Mouse (Mus musculus) forebrain, embryonic 11.5 days (tissue): ENCODE results near the gene Larp6. TPM values are rescaled to one million over a fixed set of nuclear protein-coding genes. Genes with fewer than 3 reads are reported as not detected.
A peak's percentile ranks its signal among the peaks of the same experiment; 100 is the strongest.

Source experiments
- ATAC-seq: fragments of 200-750 bp; cut with Nextera tagmentation; replicated peaks from 2 replicates; pipeline ENCODE4 v1.8.0; 2017; ENCODE audit warnings: moderate TSS enrichment; ENCODE audit not compliant: low FRiP score
- DNase-seq: peaks from one replicate; pipeline ENCODE4 v3.0.0-alpha.2; 2017; ENCODE audit warnings: low spot score
- H3K27ac ChIP-seq: fragments of 300-500 bp; sonication (generic); 2 replicates; pipeline ENCODE4 v1.5.1; 2014; ENCODE audit warnings: low read depth, low read length
- H3K27me3 ChIP-seq: fragments of 300-500 bp; sonication (generic); 2 replicates; pipeline ENCODE4 v1.6.1; 2014; ENCODE audit warnings: mild to moderate bottlenecking, low read length, mixed read lengths; ENCODE audit not compliant: control insufficient read depth, insufficient read depth
- H3K36me3 ChIP-seq: fragments of 300-500 bp; sonication (generic); 2 replicates; pipeline ENCODE4 v1.6.1; 2014; ENCODE audit warnings: mild to moderate bottlenecking, low read length, moderate library complexity, mixed read lengths; ENCODE audit not compliant: control insufficient read depth, insufficient read depth
- H3K4me1 ChIP-seq: fragments of 300-500 bp; sonication (generic); replicated peaks from 2 replicates; pipeline ENCODE4 v1.6.1; 2014; ENCODE audit warnings: low read length, mixed read lengths; ENCODE audit not compliant: control insufficient read depth, insufficient read depth
- H3K4me2 ChIP-seq: fragments of 300-500 bp; sonication (generic); 2 replicates; pipeline ENCODE4 v1.6.1; 2014; ENCODE audit warnings: low read depth, mild to moderate bottlenecking, low read length, moderate library complexity, mixed read lengths; ENCODE audit not compliant: severe bottlenecking
- H3K4me3 ChIP-seq: fragments of 300-500 bp; sonication (generic); 2 replicates; pipeline ENCODE4 v1.5.1; 2014; ENCODE audit warnings: low read depth, low read length
- H3K9ac ChIP-seq: fragments of 300-500 bp; sonication (generic); 2 replicates; pipeline ENCODE4 v1.6.1; 2014; ENCODE audit warnings: low read length
- H3K9me3 ChIP-seq: fragments of 300-500 bp; sonication (generic); 2 replicates; pipeline ENCODE4 v1.6.1; 2016; ENCODE audit warnings: low read length, mixed read lengths; ENCODE audit not compliant: control insufficient read depth
- WGBS: fragments of 180-500 bp; shearing (Covaris S2); extraction: QIAGEN DNeasy Blood & Tissue Kit; methylation state at CpG from one replicate; pipeline ENCODE4 v1.1.7; 2014; 5-methylcytosine and 5-hydroxymethylcytosine counted together
- polyA plus RNA-seq: library from polyadenylated mRNA; unstranded; fragments of >200 nt; fragmentation: Nextera tagmentation; extraction: Ambion mirVana; gene quantifications from 2 replicates; pipeline ENCODE4 v1.2.1, GENCODE M21; 2014

Gene Larp6
- polyA plus RNA-seq = 1.4 and 2.5 TPM in 2 replicates

GRCm38 (mm10) chr9:60712771-60713541, at the start of gene Larp6:
TSS of gene Larp6 (plus strand) at chr9:60712989.
- Histone ChIP-seq H3K4me2 (peak within 1 kb of the TSS; percentile 99), H3K9me3 (no peaks in the 10 kb centered on the region), H3K36me3 (no peaks in the 10 kb centered on the region), H3K27me3 (peaks cover 8% of the 10 kb centered on the region; the same call in 1 of the 2 replicates), H3K27ac (no peak within 1 kb of the TSS), H3K4me3 (peak within 1 kb of the TSS; percentile 56), H3K4me1 (peaks cover 4% of the 10 kb centered on the region; the same call in 1 of the 2 replicates), H3K9ac (peak within 1 kb of the TSS; percentile 75)
- ATAC-seq (0 out of 2 replicates have a peak, but pooled peaks have one; percentile 36), DNase-seq (peak; percentile 70)
- WGBS = 1% methylated on average over 64 of the region's 66 CpGs

- WGBS = 97% methylated on average over 12 of the region's 12 CpGs
- H3K27me3 ChIP-seq = no peaks in the 10 kb centered on the region
- ATAC-seq (no peak), DNase-seq (no peak)
- no peak overlapping the region for H3K27ac ChIP-seq
- H3K4me3 ChIP-seq = no peak overlapping the region
- H3K4me2 ChIP-seq = no peak overlapping the region
- no peaks in the 10 kb centered on the region for H3K9me3 ChIP-seq
- no peaks in the 10 kb centered on the region for H3K36me3 ChIP-seq
- no peaks in the 10 kb centered on the region for H3K4me1 ChIP-seq
- no peak overlapping the region for H3K9ac ChIP-seq
These were observed 48.4 kb upstream of the Larp6 start for GRCm38 (mm10) chr9:60664385-60664784.

GRCm38 (mm10) chr9:60664866-60665265, 47.9 kb upstream of the Larp6 start:
- 94% methylated on average over 5 of the region's 5 CpGs for WGBS
- Histone ChIP-seq H3K27ac (no peak overlapping the region), H3K4me1 (no peaks in the 10 kb centered on the region), H3K9ac (no peak overlapping the region), H3K27me3 (no peaks in the 10 kb centered on the region), H3K4me2 (no peak overlapping the region), H3K36me3 (no peaks in the 10 kb centered on the region), H3K9me3 (no peaks in the 10 kb centered on the region), H3K4me3 (no peak overlapping the region)
- ATAC-seq (no peak), DNase-seq (no peak)

GRCm38 (mm10) chr9:60665535-60665934, 47.3 kb upstream of the Larp6 start:
- no peak overlapping the region for H3K27ac ChIP-seq
- no peaks in the 10 kb centered on the region for H3K9me3 ChIP-seq
- no peak overlapping the region for H3K4me2 ChIP-seq
- no peak overlapping the region for H3K9ac ChIP-seq
- H3K4me1 ChIP-seq = no peaks in the 10 kb centered on the region
- H3K27me3 ChIP-seq = no peaks in the 10 kb centered on the region
- no peak for ATAC-seq
- H3K36me3 ChIP-seq = no peaks in the 10 kb centered on the region
- DNase-seq = no peak
- 94% methylated on average over 3 of the region's 3 CpGs for WGBS
- no peak overlapping the region for H3K4me3 ChIP-seq

- Histone ChIP-seq H3K9ac (no peak overlapping the region), H3K27ac (no peak overlapping the region), H3K36me3 (no peaks in the 10 kb centered on the region), H3K4me3 (no peak overlapping the region), H3K27me3 (no peaks in the 10 kb centered on the region), H3K4me1 (no peaks in the 10 kb centered on the region), H3K9me3 (no peaks in the 10 kb centered on the region), H3K4me2 (no peak overlapping the region)
- WGBS = 83% methylated on average over 6 of the region's 6 CpGs
- DNase-seq (no peak), ATAC-seq (no peak)
These were observed 43.9 kb upstream of the Larp6 start for GRCm38 (mm10) chr9:60668886-60669285.

- H3K27ac ChIP-seq = no peak overlapping the region
- no peak overlapping the region for H3K4me2 ChIP-seq
- no peaks in the 10 kb centered on the region for H3K36me3 ChIP-seq
- no peak overlapping the region for H3K4me3 ChIP-seq
- H3K9me3 ChIP-seq = no peaks in the 10 kb centered on the region
- no peaks in the 10 kb centered on the region for H3K4me1 ChIP-seq
- no peaks in the 10 kb centered on the region for H3K27me3 ChIP-seq
- 94% methylated on average over 6 of the region's 6 CpGs for WGBS
- no peak overlapping the region for H3K9ac ChIP-seq
- DNase-seq (no peak), ATAC-seq (no peak)
These were observed 40.2 kb upstream of the Larp6 start for GRCm38 (mm10) chr9:60672568-60672967.

GRCm38 (mm10) chr9:60674780-60675179, 38.0 kb upstream of the Larp6 start:
- no peak overlapping the region for H3K4me2 ChIP-seq
- no peak overlapping the region for H3K4me3 ChIP-seq
- H3K36me3 ChIP-seq = peaks cover 5% of the 10 kb centered on the region; the same call in 1 of the 2 replicates
- no peak for DNase-seq
- no peaks in the 10 kb centered on the region for H3K27me3 ChIP-seq
- no peaks in the 10 kb centered on the region for H3K4me1 ChIP-seq
- no peak overlapping the region for H3K9ac ChIP-seq
- no peak overlapping the region for H3K27ac ChIP-seq
- H3K9me3 ChIP-seq = no peaks in the 10 kb centered on the region
- no peak for ATAC-seq

GRCm38 (mm10) chr9:60676429-60676828, 36.4 kb upstream of the Larp6 start:
- 89% methylated on average over 4 of the region's 4 CpGs for WGBS
- H3K9me3 ChIP-seq = no peaks in the 10 kb centered on the region
- H3K27ac ChIP-seq = no peak overlapping the region
- H3K4me3 ChIP-seq = no peak overlapping the region
- peaks cover 5% of the 10 kb centered on the region; the same call in 1 of the 2 replicates for H3K36me3 ChIP-seq
- H3K9ac ChIP-seq = no peak overlapping the region
- DNase-seq (no peak), ATAC-seq (no peak)
- no peak overlapping the region for H3K4me2 ChIP-seq
- H3K27me3 ChIP-seq = no peaks in the 10 kb centered on the region
- H3K4me1 ChIP-seq = no peaks in the 10 kb centered on the region

GRCm38 (mm10) chr9:60678913-60679312, 33.9 kb upstream of the Larp6 start:
- ATAC-seq = no peak
- WGBS = 85% methylated on average over 5 of the region's 5 CpGs
- peaks cover 7% of the 10 kb centered on the region; the same call in 1 of the 2 replicates for H3K36me3 ChIP-seq

More at GRCm38 (mm10) chr9:60678913-60679312, 33.9 kb upstream of the Larp6 start:
- H3K9me3 ChIP-seq = no peaks in the 10 kb centered on the region
- no peak overlapping the region for H3K27ac ChIP-seq
- no peak for DNase-seq
- no peaks in the 10 kb centered on the region for H3K27me3 ChIP-seq
- no peak overlapping the region for H3K4me2 ChIP-seq
- no peak overlapping the region for H3K9ac ChIP-seq
- no peaks in the 10 kb centered on the region for H3K4me1 ChIP-seq
- no peak overlapping the region for H3K4me3 ChIP-seq
